Mouse (Mus musculus) cortical plate, adult 2 months (tissue): ENCODE results near the gene Hemgn. TPM values are rescaled to one million over a fixed set of nuclear protein-coding genes. Genes with fewer than 3 reads are reported as not detected.

ENCODE experiments used
- H3K27ac ChIP-seq: fragments of 200-500 bp; 2 replicates; pipeline ENCODE4 v1.5.1; 2012; ENCODE audit warnings: low read length, control low read depth, inconsistent platforms; ENCODE audit not compliant: insufficient read depth
- H3K4me1 ChIP-seq: fragments of 200-500 bp; 2 replicates; pipeline ENCODE4 v1.6.1; 2011; ENCODE audit warnings: low read length; ENCODE audit not compliant: control insufficient read depth, insufficient read depth
- H3K4me3 ChIP-seq: fragments of 200-500 bp; 2 replicates; pipeline ENCODE4 v1.5.1; 2011; ENCODE audit warnings: mild to moderate bottlenecking, low read length, control low read depth; ENCODE audit not compliant: insufficient read depth
- CTCF ChIP-seq: fragments of 200-500 bp; IDR thresholded peaks from 2 replicates; pipeline ENCODE4 v1.5.1; 2011; ENCODE audit warnings: mild to moderate bottlenecking, control low read depth, low read length; ENCODE audit not compliant: insufficient read depth; ENCODE audit errors: extremely low read depth
- POLR2A ChIP-seq: fragments of 200-500 bp; IDR thresholded peaks from 2 replicates; pipeline ENCODE4 v1.6.1; 2011; ENCODE audit warnings: mild to moderate bottlenecking, low read length, control low read depth; ENCODE audit not compliant: insufficient read depth; ENCODE audit errors: extremely low read depth
- polyA plus RNA-seq: library from polyadenylated mRNA; depleted of rRNA; stranded (reverse); fragments of >200 nt; gene quantifications from 2 replicates; pipeline ENCODE4 v1.2.3, GENCODE M21; 2012

The Hemgn gene
- polyA plus RNA-seq, 1 experiment: not detected

GRCm38 (mm10) chr4:46450519-46451131 is 37.3 kb upstream of the Hemgn start, which contains the start of gene Anp32b:
Anp32b (plus strand) TSS chr4:46450902.
- Histone ChIP-seq H3K27ac (peak within 1 kb of the TSS; percentile 99), H3K4me3 (peak within 1 kb of the TSS; percentile 41), H3K4me1 (peaks cover 3% of the 10 kb centered on the region)
- TF ChIP-seq POLR2A (no peak), CTCF (peak; percentile 23; the same call in 1 of the 2 replicates)

GRCm38 (mm10) chr4:46450020-46450518 is 36.8 kb upstream of the Hemgn start:
- no peak for TF ChIP-seq POLR2A
- TF ChIP-seq CTCF: no peak
- Histone ChIP-seq H3K4me1 (peaks cover 3% of the 10 kb centered on the region), H3K27ac (no peak overlapping the region), H3K4me3 (peak overlapping the region; percentile 41)

DNA sequence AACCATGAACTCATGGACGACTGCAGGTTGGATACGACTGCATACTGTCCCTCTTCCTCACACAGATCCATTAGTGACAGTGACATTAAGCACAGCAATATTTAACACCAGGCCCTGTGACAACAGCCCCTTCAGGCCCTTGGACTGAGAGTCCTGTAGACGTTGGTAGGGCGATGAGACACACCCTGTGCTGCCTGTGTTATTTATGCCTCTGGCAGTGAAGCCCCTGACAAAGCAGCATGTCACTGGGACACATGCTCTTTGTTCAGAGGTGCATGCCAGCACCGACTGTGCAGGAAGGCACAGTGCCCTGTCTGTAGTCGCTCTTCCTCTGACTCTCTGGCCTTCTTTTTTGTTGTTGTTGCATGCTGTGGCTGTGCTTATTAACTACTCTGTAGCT is 35.6 kb upstream of the Hemgn start:
- no peak for TF ChIP-seq POLR2A
- TF ChIP-seq CTCF: no peak
- H3K4me3 ChIP-seq: no peak overlapping the region
- H3K27ac ChIP-seq: no peak overlapping the region
- H3K4me1 ChIP-seq: peaks cover 3% of the 10 kb centered on the region

DNA sequence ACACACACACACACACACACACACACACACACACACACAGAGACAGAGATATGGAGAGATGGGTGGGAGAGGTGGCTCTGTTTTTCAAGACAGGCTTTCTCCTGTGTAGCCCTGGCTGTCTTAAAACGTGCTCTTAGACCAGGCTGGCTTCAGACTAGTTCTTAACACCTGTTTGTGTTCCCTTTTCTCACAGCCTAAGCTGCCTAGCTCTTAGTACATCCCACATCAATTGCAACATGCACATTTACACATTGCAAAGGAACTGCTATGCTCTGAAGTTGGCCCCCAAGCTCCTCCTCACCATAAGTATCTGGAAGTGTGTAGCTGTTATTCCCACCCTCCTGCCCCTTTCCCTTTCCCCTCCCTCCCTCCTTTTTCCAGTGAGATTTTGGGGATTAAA is 34.2 kb upstream of the Hemgn start:
- TF ChIP-seq CTCF (no peak), POLR2A (no peak)

DNA sequence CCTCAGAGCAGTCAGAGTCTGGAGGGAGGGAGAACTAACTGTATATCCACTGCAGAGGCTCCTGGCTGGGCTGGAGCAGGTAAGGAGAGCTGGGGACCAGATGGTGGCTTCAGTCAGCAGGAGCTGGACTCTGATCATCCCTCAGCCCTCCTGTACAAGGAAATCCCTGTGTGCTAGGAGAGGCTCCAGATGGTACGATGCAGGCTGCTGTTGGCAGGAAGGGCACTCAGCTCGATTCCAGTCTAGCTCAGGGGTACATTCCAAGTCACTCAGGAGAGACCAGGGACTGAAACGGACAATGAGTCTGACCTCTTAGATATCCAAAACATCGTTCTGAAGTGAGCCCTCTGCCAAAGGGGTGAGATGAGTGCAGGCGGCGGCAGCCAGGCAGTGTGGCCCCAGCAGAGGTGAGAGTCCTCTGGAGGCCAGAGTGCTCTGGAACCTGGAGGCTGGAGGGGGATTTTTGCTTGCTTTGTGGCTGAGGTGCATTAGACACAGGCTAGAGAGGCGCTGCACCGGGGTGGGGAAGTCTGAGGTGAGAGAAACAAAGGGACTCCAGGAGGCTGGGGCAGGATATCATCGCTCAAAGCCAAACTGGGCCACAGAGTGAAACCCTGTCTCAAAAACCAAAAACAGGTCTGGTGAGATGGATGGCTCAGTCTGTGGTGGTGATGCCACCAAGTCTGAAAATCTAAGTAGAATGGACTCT is 32.1 kb upstream of the Hemgn start:
- H3K4me1 ChIP-seq: no peaks in the 10 kb centered on the region
- H3K4me3 ChIP-seq: no peak overlapping the region
- TF ChIP-seq CTCF: no peak
- no peak for TF ChIP-seq POLR2A
- no peak overlapping the region for H3K27ac ChIP-seq

More for the DNA sequence above, 34.2 kb upstream of the Hemgn start:
- Histone ChIP-seq H3K4me3 (no peak overlapping the region), H3K27ac (no peak overlapping the region), H3K4me1 (no peaks in the 10 kb centered on the region)

GRCm38 (mm10) chr4:46442501-46442900 is 29.2 kb upstream of the Hemgn start:
- H3K27ac ChIP-seq: no peak overlapping the region
- H3K4me1 ChIP-seq: no peaks in the 10 kb centered on the region
- no peak overlapping the region for H3K4me3 ChIP-seq
- TF ChIP-seq CTCF: no peak
- no peak for TF ChIP-seq POLR2A

DNA sequence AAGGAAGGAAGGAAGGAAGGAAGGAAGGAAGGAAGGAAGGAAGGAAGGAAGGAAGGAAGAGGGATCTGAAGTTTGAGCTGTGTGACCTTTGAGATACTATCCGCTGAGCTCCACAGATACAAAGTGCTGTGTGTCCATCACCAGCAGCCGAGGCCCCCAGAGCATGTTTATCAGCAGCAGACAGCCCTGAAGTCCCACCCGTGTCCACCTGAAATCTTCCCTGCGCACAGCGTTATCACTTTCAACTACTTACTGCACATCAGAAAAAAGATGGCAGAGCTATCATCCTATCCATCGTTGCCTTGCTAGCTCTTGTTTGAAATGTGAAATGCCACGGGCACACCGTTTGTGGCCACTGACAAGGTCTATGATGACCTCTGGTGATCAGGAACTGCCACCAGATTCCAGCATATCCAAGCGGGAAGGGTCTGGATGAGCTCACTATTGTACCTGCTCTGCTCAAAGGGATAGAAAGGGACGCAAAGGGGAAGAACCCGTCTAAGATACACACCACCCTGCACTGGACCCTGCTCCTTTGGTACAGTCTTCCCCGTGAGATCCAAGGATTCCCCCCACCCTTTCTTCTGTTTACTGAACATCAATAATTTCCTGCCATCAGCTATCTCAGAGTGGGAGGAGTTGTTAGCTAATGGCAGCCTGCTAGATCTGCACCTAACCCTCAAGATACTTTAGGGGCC is 19.2 kb upstream of the Hemgn start:
- TF ChIP-seq CTCF (no peak), POLR2A (no peak)
- Histone ChIP-seq H3K4me1 (peaks cover 2% of the 10 kb centered on the region; the same call in 1 of the 2 replicates), H3K4me3 (no peak overlapping the region), H3K27ac (no peak overlapping the region)

DNA sequence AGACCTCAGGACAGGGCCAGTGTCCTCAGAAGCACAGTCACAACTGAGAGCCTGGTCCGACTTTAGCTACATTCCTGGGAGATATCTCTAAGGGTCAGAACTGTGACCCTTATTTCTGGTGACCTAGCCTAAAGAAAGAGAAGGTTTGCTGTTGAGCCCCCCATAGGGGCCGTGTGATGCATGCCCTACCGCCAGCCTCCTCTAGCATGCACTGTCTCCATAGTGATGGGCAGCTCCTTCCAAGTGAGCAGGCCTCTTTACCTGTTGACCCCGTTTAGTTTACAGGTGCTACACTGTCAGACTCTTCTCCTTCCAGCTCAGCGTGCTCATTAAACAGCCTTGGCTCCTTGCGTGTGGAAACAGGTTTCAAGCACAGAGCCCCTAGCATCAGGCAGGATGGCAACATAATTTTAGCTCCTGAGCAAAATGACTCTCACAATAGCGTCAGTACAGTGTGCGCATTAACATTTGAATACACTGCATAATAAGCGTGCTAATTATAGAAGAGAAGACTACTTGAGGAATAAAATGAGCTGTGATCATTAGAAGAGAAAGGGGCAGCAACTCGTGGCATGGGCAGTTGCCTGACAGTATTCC is 15.7 kb upstream of the Hemgn start:
- TF ChIP-seq POLR2A (no peak), CTCF (no peak)
- Histone ChIP-seq H3K4me1 (peaks cover 2% of the 10 kb centered on the region; the same call in 1 of the 2 replicates), H3K27ac (no peak overlapping the region), H3K4me3 (no peak overlapping the region)

DNA sequence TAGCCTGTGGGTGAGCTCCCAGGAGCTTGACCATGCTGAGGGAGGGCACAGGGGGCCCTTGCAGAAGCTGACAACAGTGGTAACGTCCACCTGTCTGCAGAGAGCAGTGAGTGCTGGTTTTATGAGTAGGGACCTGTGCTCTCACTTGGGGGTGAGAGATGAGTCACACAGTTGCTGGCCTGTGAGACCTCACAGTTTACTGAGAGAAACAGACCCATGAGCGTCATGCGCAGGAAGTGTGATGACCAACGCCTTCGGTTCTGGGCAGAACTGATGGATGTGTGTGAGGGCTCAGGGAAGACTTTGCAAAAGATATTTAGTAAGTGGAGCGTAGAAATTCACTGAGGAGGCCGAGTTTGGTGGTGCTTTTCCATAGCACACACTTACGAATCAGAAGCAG is 9.3 kb upstream of the Hemgn start:
- no peak overlapping the region for H3K27ac ChIP-seq
- TF ChIP-seq POLR2A (no peak), CTCF (no peak)
- no peak overlapping the region for H3K4me3 ChIP-seq
- no peaks in the 10 kb centered on the region for H3K4me1 ChIP-seq
